Mouse (Mus musculus) hindbrain, embryonic 11.5 days (tissue): ENCODE results near the gene Nfix. TPM values are rescaled to one million over a fixed set of nuclear protein-coding genes. Genes with fewer than 3 reads are reported as not detected.

ENCODE experiments used
- ATAC-seq: fragments of 200-750 bp; cut with Nextera tagmentation; 2 replicates; pipeline ENCODE4 v1.8.0; 2017; ENCODE audit warnings: mild to moderate bottlenecking, moderate TSS enrichment, moderate library complexity; ENCODE audit not compliant: low FRiP score
- DNase-seq: peaks from one replicate; pipeline ENCODE4 v3.0.0-alpha.2; 2015; ENCODE audit warnings: low spot score
- H3K27ac ChIP-seq: fragments of 300-500 bp; sonication (generic); 2 replicates; pipeline ENCODE4 v1.5.1; 2014; ENCODE audit warnings: mild to moderate bottlenecking, low read depth, low read length
- H3K27me3 ChIP-seq: fragments of 300-500 bp; sonication (generic); 2 replicates; pipeline ENCODE4 v1.6.1; 2014; ENCODE audit warnings: mild to moderate bottlenecking, low read length, moderate library complexity, mixed read lengths; ENCODE audit not compliant: control insufficient read depth, insufficient read depth
- H3K36me3 ChIP-seq: fragments of 300-500 bp; sonication (generic); 2 replicates; pipeline ENCODE4 v1.6.1; 2014; ENCODE audit warnings: mild to moderate bottlenecking, low read length, moderate library complexity, mixed read lengths; ENCODE audit not compliant: control insufficient read depth, insufficient read depth
- H3K4me1 ChIP-seq: fragments of 300-500 bp; sonication (generic); replicated peaks from 2 replicates; pipeline ENCODE4 v1.6.1; 2014; ENCODE audit warnings: low read length, mixed read lengths; ENCODE audit not compliant: control insufficient read depth, insufficient read depth
- H3K4me2 ChIP-seq: fragments of 300-500 bp; sonication (generic); replicated peaks from 2 replicates; pipeline ENCODE4 v1.6.1; 2014; ENCODE audit warnings: mild to moderate bottlenecking, low read depth, low read length
- H3K4me3 ChIP-seq: fragments of 300-500 bp; sonication (generic); 2 replicates; pipeline ENCODE4 v1.5.1; 2014; ENCODE audit warnings: low read depth, low read length
- H3K9ac ChIP-seq: fragments of 300-500 bp; sonication (generic); 2 replicates; pipeline ENCODE4 v1.6.1; 2014; ENCODE audit warnings: low read depth, low read length
- H3K9me3 ChIP-seq: fragments of 300-500 bp; sonication (generic); 2 replicates; pipeline ENCODE4 v1.6.1; 2016; ENCODE audit warnings: low read length; ENCODE audit not compliant: control insufficient read depth
- WGBS: fragments of 180-500 bp; shearing (Covaris S2); extraction: QIAGEN DNeasy Blood & Tissue Kit; methylation state at CpG from one replicate; pipeline ENCODE4 v1.1.7; 2014; 5-methylcytosine and 5-hydroxymethylcytosine counted together
- polyA plus RNA-seq: library from polyadenylated mRNA; unstranded; fragments of >200 nt; fragmentation: Nextera tagmentation; extraction: Ambion mirVana; gene quantifications from 2 replicates; pipeline ENCODE4 v1.2.1, GENCODE M21; 2014

The Nfix gene
- polyA plus RNA-seq, 1 experiment from 2014 or later, result 3.0 TPM

DNA sequence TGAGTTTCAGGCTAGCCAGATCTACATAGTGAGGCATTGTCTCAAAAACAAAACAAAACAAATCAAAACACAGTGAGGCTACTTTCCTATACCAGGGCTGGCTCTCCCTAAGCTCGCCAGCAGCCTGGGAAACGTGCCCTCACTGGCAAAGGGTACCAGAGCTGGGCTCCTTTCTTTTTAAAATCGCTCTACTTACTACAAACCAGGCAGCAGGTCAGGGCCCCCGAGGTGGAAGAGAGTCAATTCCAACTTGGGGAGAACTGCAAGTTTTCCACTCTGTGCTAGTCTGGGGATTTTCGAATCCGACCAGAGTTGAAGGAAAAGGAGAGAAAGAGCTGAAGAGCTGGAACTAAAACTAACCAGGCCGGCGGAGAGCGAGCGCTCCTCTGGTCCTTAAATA, 17.5 kb downstream of the Nfix start:
- DNase-seq (peak; percentile 58), ATAC-seq (no peak)
- no peaks in the 10 kb centered on the region for H3K36me3 ChIP-seq
- H3K27me3 ChIP-seq, result peaks cover 99% of the 10 kb centered on the region
- 2% methylated on average over 10 of the region's 10 CpGs for WGBS
- no peaks in the 10 kb centered on the region; the same call in 1 of the 2 replicates for H3K4me1 ChIP-seq
- no peaks in the 10 kb centered on the region for H3K9me3 ChIP-seq
- H3K9ac ChIP-seq, result no peak overlapping the region
- H3K4me3 ChIP-seq, result no peak overlapping the region
- H3K27ac ChIP-seq, result no peak overlapping the region
- H3K4me2 ChIP-seq, result no peak overlapping the region

DNA sequence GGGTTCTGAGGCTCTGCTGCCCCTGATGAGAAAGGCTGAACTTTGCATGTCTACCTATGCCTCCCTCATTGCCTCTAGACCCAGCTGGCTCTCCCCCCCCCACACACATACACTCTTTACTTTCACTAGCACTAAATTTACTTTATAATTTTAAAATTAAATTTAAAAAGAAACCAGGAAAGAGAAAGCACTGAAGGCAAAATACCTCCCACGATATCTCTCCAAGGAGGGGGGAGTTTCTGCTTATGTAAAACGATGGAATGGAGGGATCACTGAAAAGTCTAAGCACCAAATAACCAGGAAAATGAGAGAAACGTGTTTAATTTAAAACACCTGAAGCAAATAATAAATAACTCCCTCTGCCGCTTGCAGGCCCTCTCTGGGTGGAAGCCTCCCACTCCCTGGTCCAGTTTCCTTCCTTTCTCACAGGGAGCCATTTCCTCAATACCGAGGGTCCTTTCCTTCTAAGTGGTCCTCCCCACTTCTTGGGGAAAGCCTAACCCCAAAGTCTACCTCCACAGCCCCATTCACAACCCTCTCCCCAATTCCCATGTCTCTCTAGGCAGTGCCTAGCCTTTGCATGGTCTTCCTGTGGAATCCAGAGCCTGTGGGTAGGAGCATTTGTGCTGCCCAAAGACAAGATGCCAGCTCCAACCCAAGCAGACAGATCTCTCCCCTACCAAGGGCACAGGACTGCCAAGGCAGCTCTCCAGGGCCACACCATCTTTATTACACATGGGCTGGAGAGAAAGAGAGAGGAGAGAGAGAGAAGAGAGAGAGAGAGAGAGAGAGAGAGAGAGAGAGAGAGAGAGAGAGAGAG, 18.2 kb downstream of the Nfix start:
- Histone ChIP-seq H3K4me1 (no peaks in the 10 kb centered on the region; the same call in 1 of the 2 replicates), H3K36me3 (no peaks in the 10 kb centered on the region), H3K9ac (no peak overlapping the region), H3K4me2 (no peak overlapping the region), H3K27ac (no peak overlapping the region), H3K9me3 (no peaks in the 10 kb centered on the region), H3K4me3 (no peak overlapping the region), H3K27me3 (peaks cover 99% of the 10 kb centered on the region)
- ATAC-seq (no peak), DNase-seq (peak; percentile 49)
- under 1% methylated on average over 5 of the region's 5 CpGs for WGBS

DNA sequence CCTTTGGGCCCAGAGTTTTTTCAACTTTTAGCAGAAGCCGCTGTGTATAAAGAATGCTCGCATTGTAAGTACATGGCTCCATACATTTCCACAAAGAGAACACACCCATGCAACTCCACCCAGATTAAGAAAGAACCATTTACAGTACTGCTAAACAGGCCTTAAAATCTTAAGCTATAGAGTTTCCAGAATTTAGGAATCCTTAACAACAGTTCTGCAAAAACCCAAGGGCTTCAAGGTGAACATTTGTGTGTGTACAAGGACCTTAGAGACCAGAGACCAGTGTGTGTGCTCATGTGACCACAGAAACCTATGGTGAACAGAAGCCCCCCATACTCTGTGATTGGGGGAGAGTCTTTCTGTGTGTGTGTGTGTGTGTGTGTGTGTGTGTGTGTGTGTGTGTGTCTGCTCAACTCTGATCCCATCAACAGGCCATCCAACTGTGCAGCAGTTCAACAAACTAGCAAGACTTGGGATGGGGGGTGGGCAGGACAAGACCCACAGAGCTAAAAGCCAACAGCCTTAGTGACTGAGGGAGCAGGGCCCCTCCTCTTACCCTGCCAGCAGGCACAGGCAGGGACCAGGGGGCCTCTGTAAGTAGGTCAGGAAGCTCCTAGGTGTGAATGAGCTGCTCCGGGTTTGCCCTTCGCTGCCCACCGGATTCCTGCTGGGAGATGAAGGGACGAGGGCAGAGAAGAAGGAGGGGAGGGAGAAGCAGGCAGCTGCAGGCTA, 19.0 kb downstream of the Nfix start:
- Histone ChIP-seq H3K9ac (no peak overlapping the region), H3K27ac (no peak overlapping the region), H3K27me3 (peaks cover 99% of the 10 kb centered on the region), H3K4me2 (no peak overlapping the region), H3K9me3 (no peaks in the 10 kb centered on the region), H3K4me1 (no peaks in the 10 kb centered on the region; the same call in 1 of the 2 replicates), H3K36me3 (no peaks in the 10 kb centered on the region), H3K4me3 (no peak overlapping the region)
- ATAC-seq, result no peak
- WGBS, result 3% methylated on average over 6 of the region's 6 CpGs
- DNase-seq, result peak; percentile 47

DNA sequence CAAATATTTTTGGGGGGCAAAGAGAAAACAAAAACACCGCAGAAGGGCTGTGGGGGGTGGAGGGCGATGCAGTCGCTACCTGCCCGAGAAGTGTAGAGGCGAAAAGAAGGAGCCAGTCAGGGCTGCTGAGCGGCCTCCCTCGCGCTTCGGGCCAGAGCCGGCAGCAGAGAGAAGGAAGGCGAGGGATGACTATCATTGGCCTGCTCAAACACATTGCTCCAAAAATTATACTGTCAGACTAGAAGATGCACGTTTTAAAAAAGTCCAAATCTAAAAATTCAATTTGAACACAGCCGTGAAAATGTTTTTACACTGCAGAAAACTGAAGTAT, 20.0 kb downstream of the Nfix start:
- no peak overlapping the region for H3K9ac ChIP-seq
- no peak overlapping the region for H3K27ac ChIP-seq
- ATAC-seq (no peak), DNase-seq (peak; percentile 48)
- no peaks in the 10 kb centered on the region for H3K9me3 ChIP-seq
- no peaks in the 10 kb centered on the region; the same call in 1 of the 2 replicates for H3K4me1 ChIP-seq
- H3K4me3 ChIP-seq, result no peak overlapping the region
- WGBS, result under 1% methylated on average over 13 of the region's 13 CpGs
- no peaks in the 10 kb centered on the region for H3K36me3 ChIP-seq
- H3K27me3 ChIP-seq, result peaks cover 99% of the 10 kb centered on the region
- no peak overlapping the region for H3K4me2 ChIP-seq

DNA sequence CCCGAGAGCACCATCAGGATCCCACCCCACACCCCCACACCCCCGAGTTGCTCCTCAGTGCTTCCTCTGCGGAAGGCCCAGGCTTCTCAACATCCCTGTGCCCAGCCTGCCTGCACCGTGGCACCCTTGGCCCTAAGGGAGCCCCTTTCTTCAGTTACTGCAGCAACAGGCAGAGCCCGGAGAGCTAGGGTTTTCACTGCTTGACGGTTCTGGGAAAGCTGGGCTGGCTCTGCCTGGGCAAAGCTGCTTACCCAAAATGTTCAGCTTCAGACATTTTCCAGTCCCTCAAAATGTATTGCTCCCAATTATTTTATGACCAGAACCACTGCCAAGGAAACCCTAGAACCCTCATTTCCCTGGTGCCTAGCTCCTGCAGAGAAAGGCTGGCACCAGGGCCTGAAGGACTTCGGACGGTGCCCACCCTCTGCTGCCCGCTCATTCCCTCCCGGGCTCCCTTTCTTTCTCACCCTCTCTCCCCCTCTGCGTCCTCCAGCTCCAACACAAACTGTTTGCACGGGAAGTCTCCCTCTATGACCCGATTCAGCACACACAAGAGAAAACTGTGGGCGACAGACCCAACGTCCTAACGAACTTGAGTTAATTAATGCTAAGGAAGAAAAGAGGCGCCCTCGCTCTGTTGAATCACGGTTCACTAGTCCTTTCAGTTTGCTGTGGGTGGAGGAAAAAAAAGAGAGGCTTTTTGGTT, 20.5 kb downstream of the Nfix start:
- no peak for ATAC-seq
- Histone ChIP-seq H3K4me1 (no peaks in the 10 kb centered on the region; the same call in 1 of the 2 replicates), H3K9ac (no peak overlapping the region)

DNA sequence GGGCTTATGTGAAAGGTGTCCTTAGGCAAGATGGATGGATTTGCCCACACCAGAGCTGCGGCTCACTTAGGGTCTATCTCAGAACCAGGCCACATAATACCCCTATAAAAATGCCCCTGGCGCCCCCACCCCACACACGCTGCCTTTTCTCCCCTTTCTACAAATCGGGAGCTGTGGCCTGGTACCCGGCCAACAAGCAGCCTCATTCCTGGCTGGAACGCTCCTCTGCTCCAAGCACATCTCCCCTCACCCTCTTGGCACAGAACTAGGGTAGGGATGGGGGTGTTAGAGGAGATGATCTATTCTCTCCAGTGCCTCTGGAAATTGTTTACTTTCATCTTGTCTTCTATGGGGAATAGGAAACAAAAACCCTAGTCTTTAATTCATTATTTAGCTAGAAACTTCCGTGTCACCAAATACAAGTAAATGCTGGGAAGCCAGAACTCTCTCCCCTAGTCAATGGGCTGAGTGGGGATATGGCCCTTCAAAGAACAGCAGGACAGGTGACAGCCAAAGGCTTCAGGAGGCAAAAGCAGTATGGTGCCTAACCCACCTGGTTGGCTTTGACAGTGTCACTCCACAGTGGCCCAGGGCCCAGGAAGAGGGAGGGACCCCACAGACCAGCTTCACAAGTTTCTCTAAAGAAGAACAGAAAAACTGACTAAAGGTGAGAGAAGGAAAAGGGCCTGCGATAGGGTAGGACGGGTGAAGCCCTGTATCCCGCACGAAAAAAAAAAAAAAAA, 21.3 kb downstream of the Nfix start:
- H3K4me1 ChIP-seq, result no peaks in the 10 kb centered on the region; the same call in 1 of the 2 replicates
- H3K4me3 ChIP-seq, result no peak overlapping the region
- peak; percentile 43 for DNase-seq
- H3K27me3 ChIP-seq, result peaks cover 99% of the 10 kb centered on the region
- 4% methylated on average over 11 of the region's 11 CpGs for WGBS
- H3K4me2 ChIP-seq, result no peak overlapping the region
- H3K27ac ChIP-seq, result no peak overlapping the region
- H3K36me3 ChIP-seq, result no peaks in the 10 kb centered on the region
- H3K9ac ChIP-seq, result no peak overlapping the region
- ATAC-seq, result no peak
- H3K9me3 ChIP-seq, result no peaks in the 10 kb centered on the region

More for the DNA sequence above, 20.5 kb downstream of the Nfix start:
- WGBS, result 1% methylated on average over 19 of the region's 19 CpGs
- no peaks in the 10 kb centered on the region for H3K36me3 ChIP-seq
- H3K27ac ChIP-seq, result no peak overlapping the region
- H3K4me2 ChIP-seq, result no peak overlapping the region
- H3K27me3 ChIP-seq, result peaks cover 99% of the 10 kb centered on the region
- H3K4me3 ChIP-seq, result no peak overlapping the region
- H3K9me3 ChIP-seq, result no peaks in the 10 kb centered on the region
- peak; percentile 62 for DNase-seq

DNA sequence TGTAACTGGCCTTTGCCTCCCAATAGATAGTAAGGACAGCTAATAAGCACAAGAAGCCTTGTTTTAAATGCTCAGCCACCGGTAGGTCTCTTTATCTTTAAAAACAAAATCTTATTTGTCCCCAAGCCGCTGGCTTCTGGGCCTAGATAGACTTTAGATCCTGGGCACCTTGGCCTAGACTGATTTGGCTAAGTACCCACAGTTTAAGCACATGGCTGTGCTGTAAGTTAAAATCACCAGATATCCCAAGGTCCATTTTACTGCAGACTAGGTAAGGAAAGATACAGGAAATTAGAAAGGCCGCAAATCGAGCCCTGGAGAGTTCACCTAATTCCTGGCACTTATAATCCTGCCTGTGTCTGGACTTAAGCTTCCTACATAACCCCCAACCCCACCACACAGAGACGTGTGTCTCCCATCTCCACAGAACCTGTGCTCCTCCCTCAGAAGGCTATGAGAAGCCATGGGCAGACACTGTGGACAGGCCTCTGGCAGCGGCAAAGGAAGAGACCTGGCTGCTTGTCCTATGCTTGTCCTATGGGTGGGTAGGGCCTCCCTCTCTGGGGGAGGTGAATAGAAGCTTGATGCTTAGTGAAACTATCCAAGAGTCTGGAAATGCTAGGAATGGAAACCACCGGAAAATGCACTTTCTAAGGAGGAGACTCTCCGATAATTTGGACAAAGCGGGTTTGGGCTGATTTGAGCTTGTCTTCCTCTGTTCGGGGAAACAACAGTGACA, 22.1 kb downstream of the Nfix start:
- H3K4me1 ChIP-seq, result no peaks in the 10 kb centered on the region; the same call in none of the 2 replicates

DNA sequence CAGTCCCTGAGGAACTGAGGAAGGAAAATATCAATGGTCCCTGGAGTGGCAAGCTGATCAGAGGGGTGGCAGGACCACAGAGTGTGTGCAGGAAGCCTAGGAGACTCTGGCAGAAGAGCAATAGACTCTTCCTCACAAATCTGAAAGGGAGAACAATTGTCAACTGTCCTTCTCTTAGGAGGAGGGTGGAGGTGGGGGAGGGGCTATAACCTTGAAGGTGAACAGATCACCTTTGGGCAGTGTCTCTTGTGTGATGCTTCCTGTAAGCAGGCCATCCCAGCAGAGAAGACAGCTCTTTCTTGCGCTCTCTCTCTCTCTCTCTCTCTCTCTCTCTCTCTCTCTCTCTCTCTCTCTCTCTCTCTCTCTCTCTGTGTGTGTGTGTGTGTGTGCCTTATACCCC, 23.6 kb downstream of the Nfix start:
- no peak overlapping the region for H3K4me2 ChIP-seq
- ATAC-seq (no peak), DNase-seq (no peak)
- H3K27ac ChIP-seq, result no peak overlapping the region
- no peaks in the 10 kb centered on the region for H3K9me3 ChIP-seq
- H3K4me3 ChIP-seq, result no peak overlapping the region
- H3K36me3 ChIP-seq, result no peaks in the 10 kb centered on the region
- H3K27me3 ChIP-seq, result peaks cover 99% of the 10 kb centered on the region
- H3K9ac ChIP-seq, result no peak overlapping the region
- 0% methylated on average over 1 of the region's 1 CpGs for WGBS
- peaks cover 3% of the 10 kb centered on the region for H3K4me1 ChIP-seq

More for the DNA sequence above, 22.1 kb downstream of the Nfix start:
- H3K36me3 ChIP-seq, result no peaks in the 10 kb centered on the region
- H3K4me3 ChIP-seq, result no peak overlapping the region
- DNase-seq (peak; percentile 55), ATAC-seq (no peak)
- no peak overlapping the region for H3K9ac ChIP-seq
- H3K27ac ChIP-seq, result no peak overlapping the region
- H3K27me3 ChIP-seq, result peaks cover 99% of the 10 kb centered on the region
- no peaks in the 10 kb centered on the region for H3K9me3 ChIP-seq
- no peak overlapping the region for H3K4me2 ChIP-seq
- 9% methylated on average over 10 of the region's 10 CpGs for WGBS
